Mouse (Mus musculus) c-Kit-positive CD71-positive TER-119-positive erythroid progenitor cells, embryonic 14.5 days (primary cell): ENCODE measurements around the gene Astl.

ENCODE experiments used
- DNase-seq: peaks from one replicate; pipeline ENCODE4 v3.0.0-alpha.2; 2013; ENCODE audit warnings: low spot score

The Astl gene

DNA sequence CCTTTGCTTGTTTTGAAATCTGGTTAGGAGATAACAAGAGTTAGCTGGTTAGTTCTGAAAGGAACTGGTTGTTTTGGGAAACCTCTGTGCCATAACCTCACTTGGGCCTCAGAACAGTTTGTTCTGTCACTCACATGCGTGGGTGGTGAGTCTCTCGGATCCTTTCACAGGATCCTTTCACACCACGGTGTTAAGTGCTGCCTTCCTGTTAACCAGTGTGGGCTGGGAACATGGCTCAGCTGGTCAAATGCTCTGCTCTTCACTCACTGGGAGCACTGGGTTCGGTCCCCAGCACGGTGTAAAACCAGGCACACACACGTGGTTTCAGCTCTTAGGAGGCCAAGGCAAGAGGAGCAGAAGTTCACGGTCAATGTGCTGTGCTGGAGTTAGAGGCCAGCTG, 14.0 kb upstream of the Astl start:
- DNase-seq = no peak

DNA sequence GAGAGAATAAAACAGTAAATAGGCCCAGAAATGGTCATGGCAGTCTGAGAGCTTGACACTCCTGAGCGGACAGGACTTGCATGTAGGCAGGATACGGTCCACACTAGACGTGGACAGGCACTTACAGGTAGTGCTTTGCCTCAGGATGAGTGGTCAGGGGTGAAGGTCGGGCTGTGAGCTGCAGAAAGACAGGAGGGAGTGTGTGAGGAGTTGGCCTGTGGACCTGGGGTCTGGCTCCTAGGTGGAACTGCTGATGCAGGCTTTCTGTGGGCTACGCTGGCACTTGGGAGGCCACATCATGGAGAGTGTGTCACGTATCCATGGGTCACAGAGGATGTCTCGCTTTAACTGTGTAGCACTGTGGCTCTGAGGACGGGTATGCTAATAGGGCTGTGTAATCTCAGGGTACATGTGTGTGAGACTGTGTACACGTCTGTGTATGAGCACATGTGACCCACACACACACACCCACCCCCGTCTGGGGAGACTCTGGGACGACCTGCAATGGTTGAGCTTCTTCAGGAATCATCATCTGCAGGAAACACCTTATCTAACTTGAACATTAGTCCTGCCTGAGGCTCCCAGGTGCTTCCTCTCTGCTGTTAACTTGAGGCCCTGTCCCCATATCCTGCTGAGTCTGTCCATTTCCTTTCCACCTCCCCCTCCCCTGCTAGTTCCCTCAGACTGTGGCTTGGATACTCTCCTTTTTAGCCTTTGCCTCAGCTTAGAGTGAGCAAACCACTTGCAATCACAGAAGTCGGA, 10.2 kb upstream of the Astl start:
- no peak for DNase-seq

DNA sequence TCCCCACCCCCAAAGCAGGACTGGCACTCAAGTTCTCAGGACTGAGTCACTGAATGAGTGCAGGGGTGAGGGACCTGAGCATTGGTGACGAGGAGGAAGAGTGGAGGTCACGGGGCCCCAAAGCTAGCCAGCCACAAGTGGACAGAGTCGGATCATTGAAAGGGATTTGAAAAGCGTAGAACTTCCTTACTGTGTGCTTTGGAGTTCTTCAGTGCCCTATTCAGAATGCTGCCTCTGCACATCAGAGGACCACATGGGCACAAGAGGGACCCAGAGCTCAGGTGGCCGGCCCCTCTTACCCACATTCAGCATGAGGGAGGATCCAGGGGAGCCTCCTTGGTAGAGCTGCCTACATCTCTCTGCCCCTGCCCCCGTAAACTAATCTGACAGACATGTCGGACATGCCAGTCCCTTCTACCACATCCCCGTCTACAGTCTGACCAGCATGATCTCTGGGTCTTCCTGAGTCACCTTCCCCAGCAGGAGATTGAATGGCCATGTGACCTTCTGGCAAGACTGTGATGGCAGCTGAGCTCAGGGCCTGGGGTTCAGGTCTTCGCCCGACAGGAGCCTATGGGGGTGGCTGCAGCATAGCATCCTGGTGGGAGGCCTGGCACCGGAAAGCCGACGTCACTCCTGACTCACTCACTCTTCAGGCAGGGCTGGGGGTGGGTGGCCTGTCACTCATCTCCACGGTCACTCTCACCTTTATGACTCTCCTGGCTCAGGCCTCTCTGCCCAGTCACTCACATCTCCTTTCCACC, 5.5 kb upstream of the Astl start:
- no peak for DNase-seq

DNA sequence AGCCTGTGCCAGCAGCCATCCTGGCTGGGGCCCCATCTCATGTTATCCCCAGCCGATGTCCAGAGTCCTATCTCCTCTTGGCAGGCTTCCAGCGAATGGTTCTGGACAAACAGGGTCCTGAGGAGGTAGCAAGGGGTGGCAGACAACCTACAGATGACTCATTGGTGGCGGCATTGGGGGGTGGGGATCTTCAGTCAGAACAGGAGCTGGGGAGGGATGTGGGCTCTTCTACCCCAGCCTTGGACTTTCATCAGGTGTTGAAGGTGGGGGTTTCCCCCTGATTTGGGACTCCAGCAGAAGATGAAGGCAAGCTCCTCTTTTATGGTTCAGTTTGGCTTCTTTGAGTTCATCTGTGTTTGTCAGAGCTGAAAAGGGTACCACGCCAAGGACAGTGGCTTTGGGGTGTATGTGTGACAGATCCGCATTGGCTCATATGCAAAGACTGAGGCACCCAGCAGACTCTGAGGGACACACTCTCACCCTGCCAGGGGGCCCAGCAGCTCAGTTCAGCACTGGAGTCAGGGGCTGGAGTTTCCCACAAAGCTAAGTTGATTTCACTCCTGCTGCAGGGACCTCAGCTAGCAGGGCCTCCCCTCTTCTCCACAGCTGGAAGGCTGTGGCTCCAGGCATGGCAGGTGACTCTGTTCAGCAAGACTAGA, 4.4 kb upstream of the Astl start:
- DNase-seq = no peak

DNA sequence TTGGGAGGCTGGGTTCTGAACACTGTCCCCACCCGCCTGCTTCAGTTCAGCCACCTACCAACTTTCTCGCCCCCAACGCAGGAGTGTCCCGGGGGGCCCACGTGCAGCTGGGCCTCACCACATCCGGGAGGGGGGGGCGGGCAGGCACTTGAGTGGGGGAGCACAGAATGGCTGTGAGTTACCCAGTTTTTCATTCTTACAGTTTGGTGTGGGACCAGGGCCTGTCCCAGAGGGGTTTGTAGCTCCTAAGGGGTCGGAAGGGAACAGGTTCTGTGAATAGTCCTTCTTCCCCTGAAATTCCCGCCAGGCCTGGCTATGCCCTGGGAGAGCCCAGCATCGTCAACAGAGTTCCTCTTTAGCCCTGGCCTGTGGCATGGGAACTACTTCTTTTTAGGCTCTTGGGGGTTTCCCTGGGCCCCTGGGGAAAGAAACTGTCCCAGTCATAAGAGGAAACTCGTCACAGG, 3.3 kb upstream of the Astl start:
- DNase-seq = no peak

DNA sequence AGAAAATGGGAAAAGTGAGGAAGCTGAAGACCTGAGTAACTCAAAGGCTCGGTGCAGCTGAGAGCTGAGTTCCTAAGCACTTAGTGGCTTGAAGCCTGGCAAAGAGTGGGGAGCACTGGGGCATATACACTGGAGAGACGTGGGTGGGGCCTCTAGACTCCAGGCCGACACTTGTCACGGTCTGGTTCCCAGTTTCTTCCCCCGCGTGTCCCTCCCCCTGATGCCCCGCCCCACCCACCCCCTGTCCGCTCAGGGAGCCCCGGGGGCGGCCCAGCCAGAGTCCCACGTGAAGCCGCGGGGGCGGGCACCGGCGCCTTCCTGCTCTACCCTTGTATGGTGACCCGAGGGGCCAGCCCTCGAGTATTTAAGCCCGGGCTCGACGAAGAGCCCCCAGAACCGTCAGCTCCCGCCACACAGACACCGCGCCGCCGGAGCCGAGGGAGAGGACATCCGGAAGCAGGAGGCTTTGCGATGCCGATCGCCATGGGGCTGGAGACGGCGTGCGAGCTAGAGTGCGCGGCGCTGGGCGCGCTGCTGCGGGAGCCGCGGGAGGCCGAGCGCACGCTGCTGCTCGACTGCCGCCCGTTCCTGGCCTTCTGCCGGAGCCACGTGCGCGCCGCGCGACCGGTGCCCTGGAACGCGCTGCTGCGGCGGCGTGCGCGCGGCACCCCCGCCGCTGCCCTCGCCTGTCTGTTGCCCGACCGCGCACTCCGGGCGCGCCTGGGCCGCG, 2.5 kb upstream of the Astl start, which contains the start of gene Dusp2:
Gene Dusp2 (plus strand): TSS at position 393 of the 730 bp plus-strand sequence.
- peak; percentile 36 for DNase-seq

DNA sequence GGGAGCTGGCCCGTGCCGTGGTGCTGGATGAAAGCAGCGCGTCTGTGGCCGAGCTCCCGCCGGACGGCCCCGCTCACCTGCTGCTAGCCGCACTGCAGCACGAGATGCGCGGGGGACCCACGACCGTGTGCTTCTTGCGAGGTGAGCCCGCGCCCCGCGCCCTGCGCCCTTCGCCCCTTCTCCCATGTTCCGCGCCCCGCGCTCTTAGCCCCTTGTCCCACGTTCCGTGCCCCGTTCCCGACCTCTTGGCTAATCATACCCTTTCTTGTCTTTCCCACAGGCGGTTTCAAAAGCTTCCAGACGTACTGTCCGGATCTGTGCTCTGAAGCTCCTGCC, 2.0 kb upstream of the Astl start:
- no peak for DNase-seq

DNA sequence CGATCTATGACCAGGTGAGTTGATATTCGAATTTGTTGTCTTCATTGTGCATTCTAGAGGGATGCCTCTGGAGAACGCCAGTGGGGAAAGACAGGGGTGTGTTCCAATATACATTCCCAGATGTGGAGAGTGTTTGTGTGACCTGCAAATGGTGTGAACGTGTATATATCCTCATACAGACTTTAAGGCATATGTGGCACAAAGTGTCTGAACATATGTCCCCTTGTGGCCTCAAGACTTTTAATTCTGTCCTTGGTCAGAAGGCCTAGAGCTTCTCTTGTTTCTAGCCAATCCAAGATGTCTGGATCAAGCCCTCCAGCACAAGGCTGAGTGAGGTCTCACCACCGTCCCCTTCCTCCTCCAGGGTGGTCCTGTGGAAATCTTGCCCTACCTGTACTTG, 1.6 kb upstream of the Astl start:
- DNase-seq = no peak

DNA sequence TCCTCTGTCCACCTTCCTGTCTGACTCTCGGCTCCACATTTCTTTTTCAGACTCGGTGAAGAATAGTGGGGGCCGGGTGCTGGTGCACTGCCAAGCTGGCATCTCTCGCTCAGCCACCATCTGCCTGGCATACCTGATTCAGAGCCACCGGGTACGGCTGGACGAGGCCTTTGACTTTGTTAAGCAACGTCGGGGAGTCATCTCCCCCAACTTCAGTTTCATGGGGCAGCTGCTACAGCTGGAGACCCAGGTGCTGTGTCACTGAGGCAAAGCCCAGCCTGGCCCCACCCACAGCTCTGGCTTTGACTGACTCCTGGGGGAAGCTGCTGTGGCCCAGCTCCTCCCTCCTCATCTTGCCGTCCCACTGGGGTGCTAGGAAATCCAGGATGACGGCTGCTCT, 908 bp upstream of the Astl start:
- no peak for DNase-seq

DNA sequence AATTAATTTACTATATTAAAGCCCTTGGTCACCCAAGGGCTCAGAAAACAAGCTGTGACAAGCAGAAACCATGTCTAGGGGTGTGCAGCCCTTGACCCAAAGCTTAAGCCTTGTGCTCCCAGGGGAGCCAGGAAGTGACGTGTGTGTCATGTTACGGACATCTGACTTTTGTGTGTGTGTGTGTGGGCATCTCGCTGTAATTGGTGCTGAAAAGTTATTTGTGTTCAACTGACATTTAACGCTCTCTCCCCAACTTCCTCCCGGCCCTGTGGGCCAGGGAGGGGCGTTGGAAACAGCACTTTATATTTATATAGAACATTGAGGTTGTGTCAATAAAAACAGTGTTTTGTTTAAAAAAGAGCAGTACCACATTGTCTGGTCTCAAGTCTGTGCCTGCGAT, 427 bp upstream of the Astl start:
- no peak for DNase-seq

DNA sequence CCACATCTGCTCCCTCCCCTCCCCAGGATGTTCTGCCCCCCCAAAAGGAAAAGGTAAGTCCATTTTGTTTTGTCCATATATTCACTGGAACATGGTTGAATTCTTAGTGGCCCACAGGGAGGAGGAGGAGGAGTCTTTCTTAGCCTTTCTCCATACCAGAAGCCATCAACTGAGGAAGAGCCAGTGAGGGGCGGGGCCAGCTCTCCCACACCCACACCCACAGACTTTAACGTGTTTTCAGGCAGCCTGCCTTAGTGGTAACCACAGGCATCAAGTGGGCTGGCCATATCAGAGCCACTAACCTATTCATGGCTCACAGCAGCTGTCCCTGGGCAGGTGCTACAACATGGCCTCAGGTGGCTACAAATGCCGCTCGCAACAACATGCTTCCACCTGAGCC, 394 bp downstream of the Astl start:
- no peak for DNase-seq

DNA sequence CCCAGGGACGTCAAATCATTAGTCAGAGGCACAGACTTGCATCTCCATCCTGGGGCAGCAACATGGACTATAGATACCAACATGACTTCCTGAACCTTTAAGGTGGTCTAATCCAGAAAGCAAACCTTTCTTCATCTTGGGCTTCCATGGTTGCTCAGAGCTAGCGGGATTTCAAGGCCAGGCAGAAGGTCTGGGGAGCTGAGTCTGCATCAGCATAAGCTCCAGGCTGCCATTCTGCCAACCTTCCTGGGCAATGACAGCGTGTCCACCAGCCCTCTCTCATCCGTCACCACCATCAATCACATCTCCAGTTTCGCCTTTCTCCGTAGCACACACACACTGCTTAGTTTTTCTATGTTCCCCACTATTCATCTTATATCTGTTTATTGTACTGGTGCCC, 823 bp downstream of the Astl start:
- no peak for DNase-seq

DNA sequence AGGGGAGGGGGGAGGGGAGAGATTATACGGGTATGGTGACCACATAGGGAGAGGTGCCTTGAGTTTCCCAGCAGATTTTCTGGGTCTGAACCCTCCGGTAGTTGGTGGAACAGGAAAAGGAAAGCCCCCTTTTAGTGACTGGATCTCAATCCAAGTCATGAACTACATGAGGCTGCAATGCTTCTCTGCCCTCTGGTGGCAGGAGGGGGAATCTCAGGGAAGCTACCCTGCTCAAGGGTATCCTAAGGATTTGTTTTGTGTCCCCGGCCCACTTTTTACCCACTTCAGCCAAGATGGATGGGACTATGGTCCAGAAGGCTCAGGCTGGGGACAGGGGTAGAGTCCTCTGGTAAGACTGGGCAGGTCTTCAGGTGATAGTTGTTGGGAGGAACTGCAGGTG, 2.7 kb downstream of the Astl start:
- DNase-seq = peak; percentile 43

DNA sequence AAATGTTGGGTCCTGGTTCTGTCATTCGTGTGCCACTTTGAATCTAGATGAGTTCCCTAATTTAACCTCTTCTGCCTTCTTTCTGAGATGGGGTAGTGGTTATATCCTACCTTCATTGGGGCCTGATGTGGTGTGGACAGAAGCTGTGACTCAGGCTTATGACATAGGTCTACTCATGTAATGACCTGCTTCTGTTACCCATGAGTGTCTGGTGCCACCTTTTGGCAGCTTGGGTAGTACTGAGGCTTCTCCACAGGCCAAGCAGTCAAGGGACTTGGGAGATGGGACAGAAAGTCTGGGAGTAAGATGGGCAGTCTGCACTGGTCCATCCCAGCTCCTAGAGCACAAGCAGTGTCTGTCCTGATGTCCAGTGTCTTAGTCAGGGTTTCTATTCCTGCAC, 7.9 kb downstream of the Astl start:
- DNase-seq = no peak

DNA sequence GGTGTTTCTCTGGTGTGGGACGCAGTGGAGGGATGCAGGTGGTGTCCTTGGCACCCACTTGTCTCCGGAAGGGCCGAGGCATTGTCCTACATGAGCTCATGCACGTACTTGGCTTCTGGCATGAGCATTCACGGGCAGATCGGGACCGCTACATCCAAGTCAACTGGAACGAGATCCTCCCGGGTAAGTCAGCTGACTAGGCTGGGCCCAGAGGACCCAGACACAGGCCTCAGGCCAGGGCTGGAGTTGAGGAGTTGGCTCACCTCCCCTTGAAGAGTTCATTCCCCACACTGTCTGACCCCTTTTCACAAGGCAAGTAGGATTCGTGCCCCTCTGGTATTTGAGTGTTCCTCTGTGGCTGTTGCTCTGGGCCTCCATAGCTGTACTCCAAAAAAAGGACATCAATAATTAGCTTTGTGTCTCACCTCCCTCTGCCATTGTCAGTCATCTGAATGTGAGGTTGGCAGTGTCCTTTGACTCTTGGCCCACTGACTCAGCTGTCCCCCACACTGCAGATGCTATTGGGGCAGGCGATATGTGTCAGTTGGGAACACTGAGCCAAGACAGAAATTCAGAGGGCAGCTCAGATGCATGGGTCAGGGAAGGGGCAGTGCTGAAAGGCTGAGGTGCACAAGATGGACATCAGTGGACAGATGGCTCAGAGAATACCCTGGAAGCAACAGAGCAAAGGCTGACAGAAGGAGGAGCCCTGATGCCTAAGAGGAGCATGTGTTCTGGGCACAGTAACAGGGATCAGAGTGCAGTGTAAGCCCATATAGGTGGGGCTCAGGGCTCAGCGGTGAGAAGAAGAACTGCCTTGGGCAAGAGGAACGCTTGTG, 8.9 kb downstream of the Astl start:
- no peak for DNase-seq

DNA sequence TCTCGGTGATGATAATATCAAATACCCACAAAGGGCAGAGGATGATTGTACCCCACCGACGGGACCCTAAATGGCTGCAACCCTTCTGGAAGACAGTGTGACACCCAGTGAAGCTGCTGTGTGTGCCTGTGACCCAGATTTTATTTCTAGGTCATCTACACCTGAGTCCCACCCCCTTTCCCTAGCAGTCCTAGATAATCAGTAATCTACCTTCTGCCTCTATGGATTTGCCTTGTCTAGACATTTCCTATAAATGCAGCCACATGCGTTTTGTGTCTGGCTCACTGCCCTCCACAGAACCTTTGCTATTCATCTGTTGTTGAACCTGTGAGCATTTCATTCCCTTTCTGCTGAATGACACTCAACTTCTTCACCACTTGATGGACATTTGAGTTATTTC, 15.4 kb downstream of the Astl start:
- no peak for DNase-seq

DNA sequence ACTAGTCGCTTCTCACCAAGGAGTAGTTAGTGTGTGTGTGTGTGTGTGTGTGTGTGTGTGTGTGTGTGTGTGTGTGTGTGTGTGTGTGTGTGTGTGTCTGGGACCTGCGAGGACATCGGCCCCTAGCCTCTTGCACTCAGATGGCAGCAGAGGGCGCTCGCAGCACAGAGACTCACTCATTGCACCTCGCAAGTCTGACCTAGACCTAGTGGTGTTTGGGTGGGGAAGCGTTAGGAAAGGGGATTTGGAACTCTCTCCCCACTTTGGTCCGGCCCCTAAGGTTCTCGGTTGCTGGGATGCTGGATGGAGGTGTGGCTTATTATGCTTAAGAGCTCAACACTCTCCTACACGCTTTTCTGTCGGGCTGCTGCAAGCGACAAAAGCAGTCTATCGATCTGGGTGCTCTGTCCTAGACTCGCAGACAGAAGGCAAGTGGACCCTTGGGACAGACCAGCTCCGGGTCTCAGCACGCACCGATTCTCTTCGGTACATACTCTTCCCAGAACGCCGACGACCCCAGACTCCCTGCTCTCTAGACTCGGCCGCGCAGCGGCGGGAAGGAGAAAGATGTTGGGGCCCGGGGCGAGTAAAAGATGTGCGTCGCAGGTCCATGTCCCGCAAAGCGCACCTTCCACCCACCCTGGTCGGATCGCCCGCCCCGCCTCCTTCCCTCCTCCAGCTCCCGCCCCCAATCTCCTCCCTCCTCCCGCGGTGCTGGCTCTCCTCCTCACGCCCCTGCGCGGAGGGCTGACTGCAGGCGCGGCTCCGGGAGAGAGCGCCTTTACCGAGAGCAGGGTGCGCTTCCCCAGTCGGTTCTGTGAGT, 24.2 kb downstream of the Astl start, which contains the start of gene Adra2b:
Gene Adra2b (plus strand): TSS at position 750 of the 823 bp plus-strand sequence.
- peak; percentile 83 for DNase-seq

DNA sequence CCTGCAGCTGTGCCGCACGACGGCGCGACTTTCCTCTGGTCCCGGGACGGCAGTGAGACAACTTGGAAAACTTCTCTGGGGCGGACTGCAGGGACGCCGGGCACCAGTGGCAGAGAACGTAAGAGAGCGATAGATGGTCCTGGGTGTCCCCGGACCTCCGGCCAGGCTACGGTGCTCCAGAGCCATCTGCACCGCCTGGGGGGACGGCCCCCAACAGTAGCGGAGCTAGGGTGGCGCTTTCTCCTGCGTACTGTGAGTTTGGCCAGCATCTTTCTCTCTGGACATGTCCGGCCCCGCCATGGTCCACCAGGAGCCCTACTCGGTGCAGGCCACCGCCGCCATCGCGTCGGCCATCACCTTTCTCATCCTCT, 24.8 kb downstream of the Astl start:
- DNase-seq = no peak

DNA sequence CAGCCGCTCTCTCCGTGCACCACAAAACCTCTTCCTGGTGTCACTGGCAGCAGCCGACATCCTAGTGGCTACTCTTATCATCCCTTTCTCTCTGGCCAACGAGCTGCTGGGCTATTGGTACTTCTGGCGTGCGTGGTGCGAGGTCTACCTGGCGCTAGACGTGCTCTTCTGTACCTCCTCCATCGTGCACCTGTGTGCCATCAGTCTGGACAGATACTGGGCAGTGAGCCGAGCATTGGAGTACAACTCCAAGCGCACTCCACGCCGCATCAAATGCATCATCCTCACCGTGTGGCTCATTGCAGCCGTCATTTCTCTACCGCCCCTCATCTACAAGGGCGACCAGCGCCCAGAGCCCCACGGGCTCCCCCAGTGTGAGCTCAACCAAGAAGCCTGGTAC, 25.3 kb downstream of the Astl start:
- no peak for DNase-seq

DNA sequence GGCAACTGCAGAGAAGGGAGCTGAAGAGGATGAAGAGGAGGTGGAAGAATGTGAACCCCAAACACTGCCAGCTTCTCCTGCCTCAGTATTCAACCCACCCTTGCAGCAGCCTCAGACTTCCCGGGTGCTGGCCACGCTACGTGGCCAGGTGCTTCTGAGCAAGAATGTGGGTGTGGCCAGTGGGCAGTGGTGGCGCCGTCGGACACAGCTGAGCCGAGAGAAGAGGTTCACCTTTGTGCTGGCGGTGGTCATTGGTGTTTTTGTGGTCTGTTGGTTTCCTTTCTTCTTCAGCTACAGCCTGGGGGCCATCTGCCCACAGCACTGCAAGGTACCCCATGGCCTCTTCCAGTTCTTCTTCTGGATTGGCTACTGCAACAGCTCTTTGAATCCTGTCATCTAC, 26.0 kb downstream of the Astl start:
- DNase-seq = no peak
